Mouse (Mus musculus) forebrain, embryonic 13.5 days (tissue): ENCODE data around the gene Fgd6. TPM values are rescaled to one million over a fixed set of nuclear protein-coding genes. Genes with fewer than 3 reads are reported as not detected.
A peak's percentile ranks its signal among the peaks of the same experiment; 100 is the strongest.

Source experiments
- ATAC-seq: fragments of 200-750 bp; cut with Nextera tagmentation; 2 replicates; pipeline ENCODE4 v1.8.0; 2017
- H3K27ac ChIP-seq: fragments of 300-500 bp; sonication (generic); 2 replicates; pipeline ENCODE4 v1.5.1; 2015; ENCODE audit warnings: inconsistent platforms, mild to moderate bottlenecking, moderate library complexity
- H3K27me3 ChIP-seq: fragments of 300-500 bp; sonication (generic); 2 replicates; pipeline ENCODE4 v1.6.1; 2015; ENCODE audit warnings: mild to moderate bottlenecking, inconsistent platforms
- H3K36me3 ChIP-seq: fragments of 300-500 bp; sonication (generic); 2 replicates; pipeline ENCODE4 v1.6.1; 2015; ENCODE audit warnings: mild to moderate bottlenecking, inconsistent platforms; ENCODE audit not compliant: poor library complexity, severe bottlenecking
- H3K4me1 ChIP-seq: fragments of 300-500 bp; sonication (generic); 2 replicates; pipeline ENCODE4 v1.6.1; 2015; ENCODE audit warnings: inconsistent platforms
- H3K4me2 ChIP-seq: fragments of 300-500 bp; sonication (generic); 2 replicates; pipeline ENCODE4 v1.6.1; 2015; ENCODE audit warnings: inconsistent platforms, mild to moderate bottlenecking, moderate library complexity
- H3K4me3 ChIP-seq: fragments of 300-500 bp; sonication (generic); 2 replicates; pipeline ENCODE4 v1.5.1; 2015; ENCODE audit warnings: mild to moderate bottlenecking, inconsistent platforms
- H3K9ac ChIP-seq: fragments of 300-500 bp; sonication (generic); 2 replicates; pipeline ENCODE4 v1.6.1; 2015; ENCODE audit warnings: mild to moderate bottlenecking, inconsistent platforms
- H3K9me3 ChIP-seq: fragments of 300-500 bp; sonication (generic); replicated peaks from 2 replicates; pipeline ENCODE4 v1.6.1; 2016; ENCODE audit warnings: inconsistent platforms
- WGBS: fragments of 180-500 bp; shearing (Covaris S2); methylation state at CpG from one replicate; pipeline ENCODE4 v1.1.7; 2015; 5-methylcytosine and 5-hydroxymethylcytosine counted together
- polyA plus RNA-seq: library from polyadenylated mRNA; unstranded; fragments of >200 nt; fragmentation: Nextera tagmentation; extraction: Ambion mirVana; gene quantifications from 2 replicates; pipeline ENCODE4 v1.2.1, GENCODE M21; 2015

The Fgd6 gene
- polyA plus RNA-seq, 1 experiment from 2014 or later = 1.8 TPM

DNA sequence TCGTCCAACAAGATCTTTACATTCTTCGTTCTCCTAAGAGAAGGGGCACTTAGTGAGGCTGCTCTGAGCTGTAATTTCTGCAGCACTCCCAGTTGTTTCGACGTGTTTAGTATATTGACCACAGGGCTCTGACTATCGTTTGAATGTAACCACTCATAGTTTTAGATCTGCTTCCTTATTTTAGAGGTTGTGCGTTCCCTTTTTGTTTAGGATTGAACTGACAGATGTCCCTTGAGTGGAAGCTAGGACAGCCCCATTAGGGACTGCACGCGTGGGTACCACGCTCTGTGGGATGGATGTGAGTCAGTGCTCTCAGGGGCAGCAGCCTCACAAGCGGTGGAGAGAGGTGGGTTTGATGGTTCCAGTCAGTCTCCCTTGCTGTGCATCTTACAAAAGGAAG, 69.7 kb downstream of the Fgd6 start:
- Histone ChIP-seq H3K36me3 (no peaks in the 10 kb centered on the region), H3K27me3 (no peaks in the 10 kb centered on the region), H3K9ac (no peak overlapping the region), H3K27ac (no peak overlapping the region), H3K4me3 (no peak overlapping the region), H3K4me2 (no peak overlapping the region), H3K4me1 (no peaks in the 10 kb centered on the region), H3K9me3 (no peaks in the 10 kb centered on the region)
- no peak for ATAC-seq
- WGBS = 92% methylated on average over 10 of the region's 10 CpGs

DNA sequence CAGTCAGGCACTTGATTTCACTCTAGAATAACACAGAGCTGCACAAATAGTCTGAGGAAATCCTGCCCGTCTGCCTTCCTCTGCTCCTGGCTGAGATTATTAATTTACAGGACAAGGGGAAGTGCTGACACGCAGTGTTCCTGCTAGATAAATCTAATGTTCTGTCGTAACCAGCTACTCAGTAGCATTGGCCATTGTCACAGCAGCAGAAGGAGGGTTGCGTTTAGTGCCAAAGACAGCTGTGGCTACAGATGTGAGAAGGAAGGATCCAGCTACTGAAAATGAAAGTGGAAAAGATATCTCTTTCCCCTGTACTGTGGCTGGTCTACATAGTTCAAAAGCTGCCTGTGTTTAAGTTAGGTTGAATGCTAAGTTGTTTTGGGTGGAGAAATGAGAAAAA, 71.4 kb downstream of the Fgd6 start:
- ATAC-seq = no peak
- WGBS = 85% methylated on average over 4 of the region's 4 CpGs
- Histone ChIP-seq H3K36me3 (no peaks in the 10 kb centered on the region), H3K4me1 (no peaks in the 10 kb centered on the region), H3K9me3 (no peaks in the 10 kb centered on the region), H3K4me3 (no peak overlapping the region), H3K27ac (no peak overlapping the region), H3K9ac (no peak overlapping the region), H3K27me3 (no peaks in the 10 kb centered on the region), H3K4me2 (no peak overlapping the region)

DNA sequence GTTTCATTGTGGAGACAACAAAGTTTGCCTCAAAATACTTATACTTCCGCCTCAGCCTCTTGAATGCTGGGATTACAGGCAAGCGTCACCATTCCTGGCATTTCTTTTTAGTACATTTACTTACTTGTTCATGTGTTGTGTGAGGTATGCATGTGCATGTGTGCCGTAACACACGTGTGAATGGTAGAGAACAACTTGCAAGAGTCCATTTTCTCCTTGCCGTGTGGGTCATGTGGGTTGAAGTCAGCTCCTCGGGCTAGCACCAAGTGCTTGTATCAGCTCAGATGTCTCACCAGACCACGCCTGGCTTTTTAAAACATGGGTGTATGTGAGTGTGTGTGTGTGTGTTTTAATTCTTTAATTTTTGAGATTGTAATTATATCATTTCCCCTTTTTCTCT, 71.8 kb downstream of the Fgd6 start:
- H3K9ac ChIP-seq = no peak overlapping the region
- H3K4me2 ChIP-seq = no peak overlapping the region
- 95% methylated on average over 7 of the region's 7 CpGs for WGBS
- ATAC-seq = no peak
- H3K9me3 ChIP-seq = no peaks in the 10 kb centered on the region
- H3K27me3 ChIP-seq = no peaks in the 10 kb centered on the region
- no peak overlapping the region for H3K27ac ChIP-seq
- H3K36me3 ChIP-seq = no peaks in the 10 kb centered on the region
- H3K4me1 ChIP-seq = no peaks in the 10 kb centered on the region
- no peak overlapping the region for H3K4me3 ChIP-seq

DNA sequence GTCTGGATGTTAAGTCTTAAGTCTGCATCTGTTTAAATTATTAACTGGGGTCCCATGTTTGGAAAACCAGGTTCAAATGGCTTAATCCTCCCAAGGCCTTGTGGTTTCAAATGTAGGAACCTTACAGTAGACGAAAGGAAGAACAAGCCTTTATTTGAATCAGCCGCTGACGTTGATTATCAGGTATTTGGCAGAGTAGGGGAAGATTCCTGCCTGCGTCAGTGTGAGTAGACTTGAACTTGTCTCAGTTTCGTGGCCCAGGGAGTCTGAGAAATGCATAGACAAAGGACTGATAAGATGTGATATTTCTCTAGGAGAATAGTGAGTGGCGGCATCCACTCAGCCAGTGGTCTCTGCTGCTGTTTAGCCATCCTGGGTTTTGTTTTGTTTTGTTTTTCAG, 73.0 kb downstream of the Fgd6 start:
- no peak for ATAC-seq
- Histone ChIP-seq H3K27me3 (no peaks in the 10 kb centered on the region), H3K4me1 (no peaks in the 10 kb centered on the region), H3K9me3 (no peaks in the 10 kb centered on the region), H3K36me3 (no peaks in the 10 kb centered on the region), H3K9ac (no peak overlapping the region), H3K27ac (no peak overlapping the region), H3K4me2 (no peak overlapping the region), H3K4me3 (no peak overlapping the region)
- 93% methylated on average over 6 of the region's 6 CpGs for WGBS

DNA sequence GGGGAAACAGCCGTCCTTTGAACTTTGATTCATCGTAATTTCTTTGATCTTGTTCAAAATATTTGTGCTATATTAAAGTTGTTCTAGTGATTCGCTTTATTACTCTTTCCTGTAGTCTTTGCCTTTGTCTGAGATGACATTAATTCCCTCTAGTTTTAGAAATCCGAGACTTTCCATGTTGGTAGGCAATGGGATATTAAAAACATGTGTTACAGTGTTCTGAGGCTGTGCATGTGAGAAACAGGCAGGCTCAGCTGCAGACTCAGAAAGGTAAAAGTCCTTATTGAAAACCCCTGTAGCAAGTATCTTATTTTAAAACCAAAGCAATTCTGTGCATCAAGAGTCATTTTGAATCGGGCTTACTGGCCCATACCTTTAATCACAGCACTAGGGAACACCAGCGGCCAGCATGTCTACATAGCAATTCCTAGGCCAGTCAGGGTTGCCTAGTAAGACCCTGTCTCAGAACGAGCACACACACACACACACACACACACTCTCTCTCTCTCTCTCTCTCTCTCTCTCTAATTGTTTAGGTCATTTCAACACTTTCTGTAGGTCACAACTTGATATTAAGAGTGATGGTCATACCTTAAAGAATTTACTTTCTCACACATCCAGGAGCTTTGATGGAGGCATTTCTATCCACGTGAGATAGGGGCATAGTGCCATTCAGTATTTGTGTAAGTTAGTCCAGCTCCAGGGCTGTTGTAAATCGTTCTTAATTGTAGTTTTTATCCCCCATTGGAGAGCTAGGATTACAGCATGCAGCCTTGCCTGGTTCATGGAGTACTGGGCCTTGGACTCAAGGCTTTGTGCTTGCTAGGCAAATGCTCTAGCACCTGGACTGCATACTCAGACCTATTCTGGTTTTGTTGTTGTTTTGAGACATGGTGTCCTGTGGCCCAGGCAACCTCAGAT, 75.3 kb downstream of the Fgd6 start:
- ATAC-seq = no peak
- WGBS = 87% methylated on average over 9 of the region's 9 CpGs
- Histone ChIP-seq H3K9ac (no peak overlapping the region), H3K9me3 (no peaks in the 10 kb centered on the region), H3K27ac (no peak overlapping the region), H3K27me3 (no peaks in the 10 kb centered on the region), H3K4me3 (no peak overlapping the region), H3K4me2 (no peak overlapping the region), H3K36me3 (no peaks in the 10 kb centered on the region), H3K4me1 (no peaks in the 10 kb centered on the region)

DNA sequence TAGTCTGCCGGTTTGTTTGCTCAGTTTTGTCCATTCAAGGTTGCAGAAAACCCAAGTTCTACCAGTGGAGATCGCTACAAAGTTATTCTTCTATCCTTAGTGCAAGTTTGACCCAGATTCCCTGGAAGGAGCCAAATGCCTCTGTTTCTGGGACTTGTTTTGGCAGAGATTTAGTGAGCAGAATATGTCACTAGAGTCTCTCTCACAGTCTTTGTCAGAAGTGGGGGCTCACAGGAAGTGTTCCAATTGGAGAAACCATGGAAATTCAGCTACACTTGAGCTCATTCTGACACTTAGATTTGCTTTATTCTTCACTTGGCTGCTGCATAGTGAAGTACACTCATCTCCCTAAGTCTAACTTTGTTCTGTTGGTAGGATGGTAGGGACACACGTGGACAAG, 76.4 kb downstream of the Fgd6 start:
- H3K4me1 ChIP-seq = no peaks in the 10 kb centered on the region
- H3K4me2 ChIP-seq = no peak overlapping the region
- no peak overlapping the region for H3K4me3 ChIP-seq
- no peak for ATAC-seq
- H3K27me3 ChIP-seq = no peaks in the 10 kb centered on the region
- H3K9ac ChIP-seq = no peak overlapping the region
- no peaks in the 10 kb centered on the region for H3K9me3 ChIP-seq
- H3K36me3 ChIP-seq = no peaks in the 10 kb centered on the region
- no peak overlapping the region for H3K27ac ChIP-seq
- 75% methylated on average over 3 of the region's 3 CpGs for WGBS

DNA sequence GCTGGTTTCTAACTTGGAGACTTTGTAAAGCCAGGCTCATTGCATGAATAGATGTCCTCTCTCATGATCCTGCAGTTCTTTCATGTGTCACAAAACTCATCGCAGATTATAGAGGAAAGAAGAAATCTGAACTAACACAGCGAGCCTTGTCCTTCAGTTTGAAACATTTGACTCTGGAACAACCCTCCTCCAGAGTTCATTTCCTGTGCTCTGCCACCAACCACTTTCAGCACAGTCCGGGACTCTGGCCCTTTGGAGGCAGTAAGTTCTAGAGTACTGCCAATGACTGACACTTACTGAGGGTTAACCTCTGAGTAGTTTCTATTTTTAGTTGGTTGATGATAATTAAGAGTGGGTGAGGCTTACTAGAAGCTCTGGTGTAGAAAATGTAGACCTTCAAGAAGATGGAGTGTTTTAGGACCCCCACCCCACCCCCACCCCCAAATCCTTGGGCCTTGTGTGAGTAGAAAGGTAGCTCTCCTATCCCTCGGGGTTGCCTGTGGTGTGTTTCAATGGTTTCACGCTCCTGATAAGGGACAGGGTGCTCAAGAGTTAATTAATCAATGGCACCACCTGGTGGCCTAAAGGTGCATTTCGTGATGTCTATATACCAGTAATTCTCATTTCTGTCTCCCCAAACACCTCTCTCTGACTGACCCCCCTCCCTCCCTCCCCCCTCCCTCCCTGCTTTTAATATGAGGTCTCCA, 80.2 kb downstream of the Fgd6 start:
- H3K9ac ChIP-seq = no peak overlapping the region
- no peaks in the 10 kb centered on the region for H3K36me3 ChIP-seq
- H3K27ac ChIP-seq = no peak overlapping the region
- peak; percentile 85 for ATAC-seq
- no peak overlapping the region for H3K4me2 ChIP-seq
- H3K9me3 ChIP-seq = no peaks in the 10 kb centered on the region
- H3K27me3 ChIP-seq = no peaks in the 10 kb centered on the region
- no peaks in the 10 kb centered on the region for H3K4me1 ChIP-seq
- WGBS = 36% methylated on average over 6 of the region's 6 CpGs
- no peak overlapping the region for H3K4me3 ChIP-seq

DNA sequence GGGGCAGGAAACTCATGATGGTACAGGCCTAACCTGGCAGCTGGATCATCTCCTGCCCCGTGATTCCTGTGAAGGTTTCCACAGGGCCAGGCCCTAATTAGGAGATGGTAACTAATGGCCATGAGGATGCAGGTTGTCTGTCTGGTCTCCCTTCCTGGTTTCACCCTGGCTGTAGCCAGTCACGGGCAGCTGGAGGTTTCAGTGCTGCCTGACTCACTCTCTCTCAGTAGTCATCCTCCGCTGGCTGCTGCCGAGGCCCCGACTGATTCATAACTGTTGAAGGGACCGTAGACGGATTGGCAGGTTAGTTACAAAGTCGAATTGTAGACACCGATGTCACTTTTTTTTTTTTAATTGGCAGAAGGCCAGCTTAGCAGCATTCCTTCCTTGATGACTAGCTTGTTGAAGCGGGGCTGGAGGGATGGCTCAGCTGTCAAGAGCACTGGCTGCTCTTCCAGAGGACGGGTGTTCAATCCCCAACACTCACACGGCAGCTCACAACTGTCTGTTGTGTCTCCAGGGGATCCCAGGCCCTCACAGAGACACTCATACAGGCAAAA, 81.1 kb downstream of the Fgd6 start:
- no peak for ATAC-seq
- no peak overlapping the region for H3K9ac ChIP-seq
- H3K4me1 ChIP-seq = no peaks in the 10 kb centered on the region
- H3K27ac ChIP-seq = no peak overlapping the region
- H3K36me3 ChIP-seq = no peaks in the 10 kb centered on the region
- no peak overlapping the region for H3K4me2 ChIP-seq
- no peak overlapping the region for H3K4me3 ChIP-seq
- WGBS = 80% methylated on average over 12 of the region's 12 CpGs
- H3K9me3 ChIP-seq = no peaks in the 10 kb centered on the region
- no peaks in the 10 kb centered on the region for H3K27me3 ChIP-seq

DNA sequence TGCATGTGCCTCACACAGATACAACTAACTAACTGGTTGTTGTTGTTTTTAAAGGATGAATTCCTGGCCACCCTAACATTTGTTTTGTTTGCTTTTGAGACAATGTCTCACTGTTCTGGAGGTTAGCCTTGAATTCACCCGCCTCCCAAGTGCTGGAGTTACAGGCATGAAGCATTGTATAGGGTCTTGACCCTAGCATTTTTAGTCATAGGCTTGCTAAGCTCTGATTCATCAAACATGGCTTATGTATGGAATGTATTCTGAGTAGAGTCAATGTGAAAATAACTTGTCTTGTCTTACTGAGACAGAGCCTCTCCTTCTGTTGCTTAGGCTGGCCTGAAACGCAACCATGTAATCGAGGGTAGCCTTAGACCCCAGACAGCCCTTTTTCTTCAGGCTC, 82.1 kb downstream of the Fgd6 start:
- Histone ChIP-seq H3K9ac (no peak overlapping the region), H3K4me3 (no peak overlapping the region), H3K4me1 (no peaks in the 10 kb centered on the region), H3K27me3 (no peaks in the 10 kb centered on the region), H3K4me2 (no peak overlapping the region), H3K9me3 (no peaks in the 10 kb centered on the region), H3K36me3 (no peaks in the 10 kb centered on the region), H3K27ac (no peak overlapping the region)
- no peak for ATAC-seq
- WGBS = 91% methylated on average over 3 of the region's 3 CpGs

DNA sequence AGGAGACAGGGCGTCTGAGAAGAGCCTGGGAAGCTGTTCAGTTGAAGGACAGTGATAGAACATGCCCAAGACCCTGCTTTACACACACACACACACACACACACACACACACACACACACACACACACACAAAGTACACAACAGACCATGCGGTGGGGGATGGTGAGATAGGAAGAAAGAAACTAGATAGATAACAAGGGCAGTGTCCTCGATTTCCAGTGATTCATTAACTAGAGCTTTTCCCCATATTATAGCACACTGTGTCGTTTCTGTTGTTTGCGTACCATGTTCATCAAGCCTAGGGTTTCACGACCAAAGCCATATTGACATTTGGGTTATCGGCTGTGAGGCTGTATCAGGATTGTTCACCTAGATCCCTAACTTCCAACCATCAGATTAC, 83.2 kb downstream of the Fgd6 start:
- Histone ChIP-seq H3K9ac (no peak overlapping the region), H3K4me1 (no peaks in the 10 kb centered on the region), H3K27ac (no peak overlapping the region), H3K9me3 (no peaks in the 10 kb centered on the region), H3K4me2 (no peak overlapping the region), H3K27me3 (no peaks in the 10 kb centered on the region), H3K4me3 (no peak overlapping the region), H3K36me3 (no peaks in the 10 kb centered on the region)
- WGBS = 94% methylated on average over 7 of the region's 7 CpGs
- no peak for ATAC-seq

DNA sequence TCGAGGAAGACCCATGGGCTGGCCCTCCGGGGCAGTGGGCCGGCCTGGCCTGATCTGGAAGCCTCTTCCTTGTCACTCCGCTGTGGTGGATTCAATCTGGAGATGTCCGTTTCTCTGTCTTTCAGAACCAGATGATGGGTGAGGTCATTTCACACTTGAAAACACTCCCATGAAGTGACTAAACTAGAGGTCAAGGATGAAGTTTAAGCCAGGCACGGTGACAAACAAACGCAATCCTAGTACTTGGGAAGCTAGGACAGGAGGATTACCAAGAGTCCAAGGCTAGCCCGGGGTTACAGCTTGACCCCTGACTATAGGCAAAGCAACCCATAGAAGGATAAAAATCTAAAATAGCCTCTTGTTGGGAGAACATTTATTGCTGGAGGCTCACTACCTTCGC, 84.9 kb downstream of the Fgd6 start:
- Histone ChIP-seq H3K9me3 (no peaks in the 10 kb centered on the region), H3K9ac (no peak overlapping the region), H3K27ac (no peak overlapping the region), H3K36me3 (no peaks in the 10 kb centered on the region), H3K27me3 (no peaks in the 10 kb centered on the region), H3K4me1 (no peaks in the 10 kb centered on the region), H3K4me3 (no peak overlapping the region), H3K4me2 (no peak overlapping the region)
- WGBS = 92% methylated on average over 9 of the region's 9 CpGs
- ATAC-seq = no peak

DNA sequence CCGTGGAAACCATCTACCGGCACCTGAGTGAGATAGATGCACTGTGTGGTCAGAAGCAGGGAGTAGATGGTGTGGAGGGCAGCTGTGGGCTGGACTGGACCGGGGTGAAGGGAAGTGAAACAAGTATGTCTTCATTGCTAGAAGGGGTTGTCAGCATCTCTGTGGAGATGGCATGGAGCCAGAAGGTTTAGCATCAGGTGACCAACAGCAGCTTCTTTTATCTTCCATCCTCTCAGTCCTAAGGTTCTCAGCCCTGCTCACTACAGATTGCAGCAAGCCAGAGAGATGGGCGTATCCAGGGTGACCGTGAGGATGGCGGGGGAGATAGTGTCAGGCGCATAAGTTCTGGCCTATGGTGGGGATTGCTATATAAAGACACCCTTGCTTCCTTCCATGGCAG, 86.8 kb downstream of the Fgd6 start:
- Histone ChIP-seq H3K4me3 (no peak overlapping the region), H3K27me3 (no peaks in the 10 kb centered on the region), H3K9ac (no peak overlapping the region), H3K9me3 (no peaks in the 10 kb centered on the region), H3K36me3 (no peaks in the 10 kb centered on the region), H3K4me2 (no peak overlapping the region), H3K27ac (no peak overlapping the region), H3K4me1 (no peaks in the 10 kb centered on the region)
- ATAC-seq = no peak
- WGBS = 95% methylated on average over 7 of the region's 7 CpGs
